Mouse (Mus musculus): ENCODE data around the gene Ifi207.
"Not testable (repeated sequence)": the region's sequence is repeated elsewhere in the genome, so short reads cannot be mapped to it uniquely, and the experiment has no call there.

Ifi207 gene

GRCm38 (mm10) chr1:173741656-173742055, at the start of gene Ifi207:
Gene Ifi207, minus strand, starts transcription at chr1:173741747.
- no peak for DNase-seq (ENCODE audit: low spot score in 2 of 2)

DNA sequence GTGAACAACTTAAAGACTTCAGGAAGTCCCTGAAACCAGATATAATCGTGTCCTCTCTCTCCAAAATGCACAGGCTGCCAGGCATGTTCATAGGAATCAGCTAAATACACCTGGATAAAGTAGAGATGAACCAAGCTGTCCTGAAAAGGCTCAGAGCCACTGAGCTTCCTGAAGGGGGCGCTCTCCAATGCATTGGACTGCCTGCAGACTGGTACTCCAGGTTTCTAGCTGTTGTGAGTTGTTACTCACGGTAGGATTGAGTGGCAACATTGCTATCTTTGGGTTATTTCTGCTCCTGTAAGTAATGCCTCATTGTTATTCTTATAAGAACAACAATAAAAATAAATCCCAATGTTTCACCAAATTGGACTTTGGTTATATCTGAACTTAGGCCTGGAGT, 31.9 kb upstream of the Ifi207 start:
- DNase-seq (ENCODE audit: low spot score in 2 of 2) = not testable (repeated sequence)

DNA sequence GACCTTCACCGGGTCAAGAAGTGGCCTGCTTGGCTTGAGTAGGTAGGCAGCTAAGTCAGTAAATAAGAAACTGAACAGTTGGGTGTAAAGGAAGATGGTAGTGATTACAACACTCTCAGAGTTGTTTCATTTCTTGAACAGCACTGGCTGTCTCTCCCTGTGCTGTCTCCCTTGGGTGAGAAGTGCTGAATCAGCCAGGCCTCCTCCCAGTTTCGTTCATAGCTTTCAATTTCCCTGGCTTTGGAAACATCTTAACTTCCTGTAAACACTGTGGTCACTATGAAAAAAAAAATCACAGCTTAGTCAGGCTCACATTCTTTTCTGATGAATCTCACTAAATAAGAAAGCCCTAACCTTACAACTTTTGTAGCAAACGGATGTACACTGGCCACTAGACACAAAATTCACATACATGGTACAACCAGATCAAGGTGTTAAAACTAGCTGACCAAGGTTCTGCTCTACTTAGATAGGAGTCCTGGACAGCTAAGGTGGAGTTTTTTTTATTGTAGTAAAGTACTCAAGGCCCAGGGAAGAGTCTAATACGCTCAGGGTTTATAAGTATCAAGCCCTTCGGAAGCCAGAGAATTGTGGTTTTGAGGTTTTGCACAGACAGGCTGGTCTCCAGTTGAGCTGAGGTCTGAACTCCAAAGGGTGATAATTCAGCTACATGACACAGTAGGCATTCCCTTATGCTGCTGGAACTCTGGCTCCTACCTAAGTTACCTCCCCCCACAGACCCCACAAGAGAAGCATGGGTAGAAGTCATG, 25.5 kb upstream of the Ifi207 start, which contains the start of gene Ifi204:
Gene Ifi204, minus strand, starts transcription at position 96 of the 770 bp plus-strand sequence.
- not testable (repeated sequence) for DNase-seq (ENCODE audit: low spot score in 2 of 2)

- DNase-seq (ENCODE audit: low spot score in 2 of 2) = not testable (repeated sequence)
Observed at GRCm38 (mm10) chr1:173760032-173760431, 18.5 kb upstream of the Ifi207 start.

GRCm38 (mm10) chr1:173742262-173742661, 715 bp upstream of the Ifi207 start:
- no peak for DNase-seq (ENCODE audit: low spot score in 2 of 2)

GRCm38 (mm10) chr1:173740537-173740936, 1.0 kb downstream of the Ifi207 start:
- DNase-seq (ENCODE audit: low spot score in 2 of 2) = no peak

DNA sequence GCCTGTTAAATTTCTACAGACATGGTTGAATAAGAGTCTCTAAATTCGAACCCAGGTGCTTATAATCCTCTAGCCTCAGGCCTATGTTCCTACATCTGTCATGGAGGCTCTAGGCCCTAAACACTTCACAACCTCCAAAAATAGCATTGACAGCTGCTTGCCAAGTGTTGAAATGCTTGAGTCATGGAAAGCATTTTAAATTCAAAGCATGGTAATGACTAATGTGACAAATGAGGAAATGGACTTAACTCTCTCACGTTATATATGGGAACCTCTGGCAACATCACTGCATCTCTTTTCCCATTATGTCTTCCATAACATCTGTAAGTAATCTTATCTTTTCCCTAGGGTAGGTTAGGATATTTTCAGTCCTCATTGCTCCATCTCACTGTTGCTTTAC, 4.6 kb downstream of the Ifi207 start:
- DNase-seq (ENCODE audit: low spot score in 2 of 2) = no peak

GRCm38 (mm10) chr1:173735015-173735414, 6.5 kb downstream of the Ifi207 start:
- DNase-seq (ENCODE audit: low spot score in 2 of 2) = not testable (repeated sequence)

DNA sequence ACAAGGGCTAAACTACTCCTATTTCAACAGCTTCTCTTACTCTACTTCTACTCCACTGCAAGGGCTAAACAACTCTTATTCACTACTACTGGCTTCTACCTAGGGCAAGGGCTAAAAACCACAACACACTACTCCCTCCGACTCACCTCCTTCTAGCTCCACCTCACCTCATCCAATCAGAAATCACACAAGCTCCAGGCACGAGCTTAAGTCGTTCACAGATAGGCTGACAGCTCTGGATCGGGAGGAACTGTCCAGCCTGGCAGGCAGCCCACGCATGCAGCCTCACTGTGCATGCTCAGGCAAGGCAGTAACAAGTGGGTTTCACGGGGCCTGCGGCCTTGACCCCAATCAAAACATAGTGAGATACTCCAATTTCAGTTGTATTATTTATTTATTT, 8.3 kb downstream of the Ifi207 start:
- no peak for DNase-seq (ENCODE audit: low spot score in 2 of 2)

- DNase-seq (ENCODE audit: low spot score in 2 of 2) = no peak
Observed at GRCm38 (mm10) chr1:173694270-173694669, 47.3 kb downstream of the Ifi207 start.

DNA sequence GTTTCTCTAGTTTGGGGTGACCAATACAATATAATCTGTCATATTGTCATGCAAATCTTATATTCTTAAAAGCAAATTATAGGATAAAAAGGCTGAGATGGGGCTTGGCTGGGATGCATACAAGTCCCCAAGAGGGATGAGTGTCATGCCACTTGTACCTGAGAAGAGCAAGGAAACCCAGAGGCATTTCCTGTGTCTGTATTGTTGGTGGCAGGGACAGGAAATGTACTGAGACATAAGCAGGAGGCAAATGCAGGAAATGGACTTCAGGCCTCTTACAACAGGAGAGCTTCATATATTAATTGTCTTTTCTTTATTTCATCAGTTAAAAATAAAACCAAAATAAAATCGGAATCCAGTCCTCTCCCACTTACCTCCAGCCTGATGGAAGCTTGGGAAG, 62.9 kb downstream of the Ifi207 start:
- DNase-seq (ENCODE audit: low spot score in 2 of 2) = not testable (repeated sequence)

GRCm38 (mm10) chr1:173673458-173674097, 68.0 kb downstream of the Ifi207 start, which contains the start of gene Ifi208:
Gene Ifi208, plus strand, starts transcription at chr1:173673675.
- DNase-seq (ENCODE audit: low spot score in 2 of 2) = not testable (repeated sequence)

Data from spleen, postnatal 4 days (tissue).